Mouse (Mus musculus): Measurements from ENCODE around the gene Coq6.

DNA sequence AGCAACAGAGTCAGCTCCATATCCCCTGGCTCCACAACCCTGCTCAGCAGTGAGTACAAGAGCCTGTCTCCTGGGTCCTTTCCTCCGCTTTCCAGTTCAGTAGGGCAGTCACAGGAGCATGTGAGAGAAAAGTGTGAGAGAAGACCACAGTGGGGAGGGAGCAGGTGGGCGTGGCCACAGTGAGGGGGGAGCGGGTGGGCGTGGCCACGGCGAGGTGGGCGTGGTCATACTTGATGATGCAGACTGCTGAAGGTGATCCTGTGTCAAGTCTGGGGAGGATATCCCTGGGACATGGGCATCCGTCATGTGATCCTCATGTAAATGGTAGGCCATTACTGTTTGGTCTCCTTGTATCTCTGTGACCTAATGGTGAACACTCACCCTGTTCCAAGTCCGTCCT, 5.5 kb downstream of the Coq6 start:
- TF ChIP-seq CTCF (IDR thresholded peaks at IDR 0.05; ENCODE audit: borderline replicate concordance, insufficient read depth, low read length), result no peak
- no peak for TF ChIP-seq POLR2A (IDR thresholded peaks at IDR 0.05; ENCODE audit: low read depth, low read length)

Data from embryonic fibroblast, embryonic 13.5 days (primary cell).